Mouse (Mus musculus) lung, postnatal 0 days (tissue): ENCODE measurements around the gene Gm525. TPM values are rescaled to one million over a fixed set of nuclear protein-coding genes. Genes with fewer than 3 reads are reported as not detected.
A peak's percentile ranks its signal among the peaks of the same experiment; 100 is the strongest.
"Not testable (repeated sequence)": the region's sequence is repeated elsewhere in the genome, so short reads cannot be mapped to it uniquely, and the experiment has no call there.

Experiments used
- ATAC-seq: fragments of 200-750 bp; cut with Nextera tagmentation; 2 replicates; pipeline ENCODE4 v1.8.0; 2017; ENCODE audit warnings: moderate library complexity
- DNase-seq: peaks from one replicate; pipeline ENCODE4 v3.0.0-alpha.2; 2016; ENCODE audit warnings: low spot score
- H3K27ac ChIP-seq: fragments of 300-500 bp; sonication (generic); 2 replicates; pipeline ENCODE4 v1.5.1; 2014; ENCODE audit warnings: antibody characterized with exemption, mild to moderate bottlenecking, low read length, mixed read lengths
- H3K27me3 ChIP-seq: fragments of 300-500 bp; sonication (generic); replicated peaks from 2 replicates; pipeline ENCODE4 v1.6.1; 2014; ENCODE audit warnings: low read length, mixed read lengths; ENCODE audit not compliant: insufficient read depth
- H3K36me3 ChIP-seq: fragments of 300-500 bp; sonication (generic); 2 replicates; pipeline ENCODE4 v1.6.1; 2014; ENCODE audit warnings: low read length, mixed read lengths; ENCODE audit not compliant: insufficient read depth
- H3K4me1 ChIP-seq: fragments of 300-500 bp; sonication (generic); 2 replicates; pipeline ENCODE4 v1.6.1; 2014; ENCODE audit warnings: antibody characterized with exemption, low read depth, low read length, mixed read lengths; ENCODE audit not compliant: insufficient read depth
- H3K4me2 ChIP-seq: fragments of 300-500 bp; sonication (generic); replicated peaks from 2 replicates; pipeline ENCODE4 v1.6.1; 2014; ENCODE audit warnings: low read depth, mild to moderate bottlenecking, low read length, moderate library complexity, mixed read lengths
- H3K4me3 ChIP-seq: fragments of 300-500 bp; sonication (generic); 2 replicates; pipeline ENCODE4 v1.5.1; 2014; ENCODE audit warnings: low read depth, low read length
- H3K9ac ChIP-seq: fragments of 300-500 bp; sonication (generic); replicated peaks from 2 replicates; pipeline ENCODE4 v1.6.1; 2014; ENCODE audit warnings: low read depth, mild to moderate bottlenecking
- H3K9me3 ChIP-seq: fragments of 300-500 bp; sonication (generic); 2 replicates; pipeline ENCODE4 v1.6.1; 2016; ENCODE audit warnings: low read length, mixed read lengths
- CTCF ChIP-seq: IDR thresholded peaks from 2 replicates; pipeline ENCODE4 v1.5.1; 2016; ENCODE audit warnings: antibody characterized with exemption, mild to moderate bottlenecking
- EP300 ChIP-seq: IDR thresholded peaks from 2 replicates; pipeline ENCODE4 v1.6.1; 2016; ENCODE audit warnings: antibody characterized with exemption, mild to moderate bottlenecking, control low read depth
- WGBS: fragments of 180-500 bp; shearing (Covaris S2); extraction: QIAGEN DNeasy Blood & Tissue Kit; methylation state at CpG from one replicate; pipeline ENCODE4 v1.1.7; 2014; 5-methylcytosine and 5-hydroxymethylcytosine counted together
- polyA plus RNA-seq: library from polyadenylated mRNA; unstranded; fragments of >200 nt; fragmentation: Nextera tagmentation; extraction: Ambion mirVana; gene quantifications from 2 replicates; pipeline ENCODE4 v1.2.1, GENCODE M21; 2015

Gene Gm525
- polyA plus RNA-seq, 1 experiment from 2014 or later, result 0.25 TPM

DNA sequence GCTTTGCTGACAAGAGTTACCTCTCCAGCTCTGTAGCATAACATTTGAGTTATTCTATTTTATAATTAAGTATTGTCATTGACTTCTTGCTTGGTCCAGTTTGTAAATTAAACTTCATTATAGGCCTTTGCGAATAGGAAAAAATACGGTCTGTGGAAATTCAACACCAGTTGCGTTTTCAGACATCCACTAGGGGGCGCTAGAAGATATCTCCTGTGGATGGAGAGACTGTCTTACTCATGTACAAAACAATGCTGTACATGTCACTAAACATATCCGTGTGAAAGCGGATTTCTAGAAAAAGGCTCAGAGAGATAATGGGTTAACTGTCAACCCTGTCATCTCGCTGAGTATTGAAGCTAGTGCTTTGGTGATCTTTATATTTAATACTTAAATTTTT is 11.0 kb downstream of the Gm525 start:
- WGBS, result 33% methylated on average over 7 of the region's 7 CpGs
- Histone ChIP-seq H3K27me3 (no peaks in the 10 kb centered on the region), H3K9ac (no peak overlapping the region), H3K9me3 (no peaks in the 10 kb centered on the region), H3K4me3 (no peak overlapping the region), H3K27ac (no peak overlapping the region), H3K4me1 (no peaks in the 10 kb centered on the region), H3K4me2 (no peak overlapping the region), H3K36me3 (no peaks in the 10 kb centered on the region)
- DNase-seq (peak; percentile 77), ATAC-seq (no peak)
- TF ChIP-seq CTCF (peak; percentile 77), EP300 (no peak)

DNA sequence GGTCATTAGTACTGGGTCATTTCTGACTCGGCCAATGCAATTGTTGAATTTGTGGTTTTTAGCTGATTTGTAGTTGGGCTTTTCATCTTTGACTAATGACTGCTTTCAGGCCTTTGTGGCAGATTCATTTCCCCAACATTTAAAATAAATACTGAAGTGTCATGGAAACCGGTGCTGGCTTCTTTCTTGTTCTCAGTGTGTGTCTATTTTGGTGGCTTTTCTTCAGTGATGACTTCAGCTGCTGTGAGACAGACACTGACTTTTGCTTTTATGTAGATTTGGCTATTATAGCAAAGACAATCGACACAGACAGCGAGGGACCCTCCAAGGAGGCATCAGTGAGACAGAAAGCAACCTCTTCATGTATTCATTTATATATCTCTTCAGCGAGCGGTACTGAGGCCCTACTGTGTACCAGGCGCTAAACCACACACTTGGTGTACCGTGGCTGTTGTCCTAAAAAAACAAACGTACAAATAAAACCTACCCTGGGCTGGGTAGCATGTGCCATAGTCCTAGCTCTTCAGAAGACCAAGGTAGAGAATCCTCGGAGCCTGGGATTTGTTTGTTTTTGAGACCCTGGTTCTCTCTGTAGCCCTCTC is 12.7 kb downstream of the Gm525 start:
- no peak for TF ChIP-seq EP300
- TF ChIP-seq CTCF, result no peak
- 71% methylated on average over 10 of the region's 10 CpGs for WGBS

DNA sequence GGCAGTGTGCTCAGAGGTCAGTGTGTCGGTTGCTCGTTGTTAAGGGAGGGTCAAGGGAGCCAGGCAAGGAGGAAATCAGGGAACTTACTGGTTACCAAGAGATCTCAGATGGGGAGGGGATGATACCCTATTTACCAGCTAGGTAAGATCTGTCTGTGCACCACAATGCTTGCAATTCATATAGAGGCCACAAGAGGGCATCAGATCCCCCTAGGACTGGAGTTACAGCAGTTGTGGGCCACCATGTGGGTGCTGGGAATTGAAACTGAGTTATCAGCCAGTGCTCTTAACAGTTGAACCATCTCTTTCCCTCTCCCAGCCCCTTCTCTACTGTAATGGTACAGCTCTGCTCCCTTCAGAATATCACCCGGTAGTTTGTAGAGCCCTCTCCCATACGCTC is 15.1 kb downstream of the Gm525 start:
- H3K9me3 ChIP-seq, result no peaks in the 10 kb centered on the region
- H3K27me3 ChIP-seq, result no peaks in the 10 kb centered on the region
- no peaks in the 10 kb centered on the region for H3K4me1 ChIP-seq
- ATAC-seq (no peak), DNase-seq (no peak)
- 88% methylated on average over 4 of the region's 4 CpGs for WGBS
- no peak for TF ChIP-seq EP300
- TF ChIP-seq CTCF, result peak; percentile 31
- no peak overlapping the region for H3K4me2 ChIP-seq
- no peak overlapping the region for H3K9ac ChIP-seq
- no peak overlapping the region for H3K27ac ChIP-seq
- no peaks in the 10 kb centered on the region for H3K36me3 ChIP-seq
- no peak overlapping the region for H3K4me3 ChIP-seq

More for the DNA sequence above, 12.7 kb downstream of the Gm525 start:
- Histone ChIP-seq H3K4me3 (no peak overlapping the region), H3K27me3 (no peaks in the 10 kb centered on the region), H3K4me2 (no peak overlapping the region), H3K9me3 (no peaks in the 10 kb centered on the region), H3K9ac (no peak overlapping the region), H3K36me3 (no peaks in the 10 kb centered on the region), H3K27ac (no peak overlapping the region), H3K4me1 (no peaks in the 10 kb centered on the region)
- ATAC-seq, result no peak
- no peak for DNase-seq

DNA sequence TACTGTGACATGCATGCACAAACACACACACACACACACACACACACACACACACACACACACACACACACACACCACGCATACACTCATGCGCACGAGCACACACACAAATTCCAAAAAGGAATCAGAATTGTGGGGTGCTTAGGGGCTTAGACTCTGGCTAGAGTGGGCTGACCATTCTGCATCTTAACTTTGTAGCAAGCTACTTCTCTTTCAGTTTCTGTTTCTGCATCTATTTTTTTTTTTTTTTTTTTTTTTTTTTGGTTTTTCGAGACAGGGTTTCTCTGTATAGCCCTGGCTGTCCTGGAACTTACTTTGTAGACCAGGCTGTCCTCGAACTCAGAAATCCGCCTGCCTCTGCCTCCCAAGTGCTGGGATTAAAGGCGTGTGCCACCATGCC is 16.7 kb downstream of the Gm525 start:
- not testable (repeated sequence) for DNase-seq

DNA sequence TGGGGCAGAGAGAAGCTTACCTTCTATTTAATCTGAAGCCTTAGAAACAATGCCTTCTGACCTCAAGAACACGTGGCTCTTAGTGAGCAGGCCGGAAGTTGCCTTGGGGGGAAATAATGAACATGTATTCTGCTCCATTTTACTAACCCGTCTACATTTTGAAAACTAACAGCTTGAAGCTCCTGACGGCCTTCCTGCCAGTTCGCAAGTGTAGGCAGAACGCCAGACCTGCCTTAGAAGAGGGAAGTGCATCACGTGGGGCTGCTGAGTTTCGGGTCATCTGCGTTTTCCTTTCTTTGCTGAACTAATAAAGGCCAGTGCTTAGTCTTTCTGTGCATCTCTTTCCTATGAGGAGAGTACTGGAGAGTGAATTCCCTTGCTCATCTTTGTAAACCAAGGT is 19.1 kb downstream of the Gm525 start:
- H3K36me3 ChIP-seq, result no peaks in the 10 kb centered on the region
- WGBS, result 39% methylated on average over 9 of the region's 9 CpGs
- H3K4me1 ChIP-seq, result no peaks in the 10 kb centered on the region
- H3K9ac ChIP-seq, result no peak overlapping the region
- no peak for TF ChIP-seq CTCF
- TF ChIP-seq EP300, result no peak
- no peak overlapping the region for H3K4me2 ChIP-seq
- no peak overlapping the region for H3K27ac ChIP-seq
- H3K4me3 ChIP-seq, result no peak overlapping the region
- ATAC-seq (no peak), DNase-seq (peak; percentile 44)
- no peaks in the 10 kb centered on the region for H3K27me3 ChIP-seq
- no peaks in the 10 kb centered on the region for H3K9me3 ChIP-seq

More for the DNA sequence above, 16.7 kb downstream of the Gm525 start:
- not testable (repeated sequence) for H3K9ac ChIP-seq, H3K4me1 ChIP-seq, H3K27ac ChIP-seq, H3K4me3 ChIP-seq, ATAC-seq, H3K4me2 ChIP-seq, H3K9me3 ChIP-seq, H3K27me3 ChIP-seq, H3K36me3 ChIP-seq
- 92% methylated on average over 5 of the region's 7 CpGs for whole genome bisulfite sequencing

DNA sequence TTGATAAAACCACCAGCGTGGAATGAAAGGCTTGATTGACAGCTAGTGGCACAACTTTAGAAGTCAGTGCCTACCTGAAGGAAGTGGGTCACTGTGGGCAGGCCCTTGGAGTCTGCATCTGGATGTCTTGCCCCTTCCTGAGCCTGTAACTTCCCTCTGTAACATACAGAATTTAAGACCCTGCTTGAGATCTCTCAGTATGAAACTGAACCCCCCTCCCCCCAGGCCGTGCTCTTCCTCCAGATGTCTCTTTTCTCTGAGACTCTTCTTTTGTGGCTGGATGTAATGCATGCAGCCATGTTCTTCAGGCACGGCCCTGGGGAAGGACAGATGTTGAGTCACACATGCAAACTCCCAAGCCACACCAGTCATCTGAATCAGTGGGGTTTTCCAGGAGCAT is 21.7 kb downstream of the Gm525 start:
- Histone ChIP-seq H3K4me2 (no peak overlapping the region), H3K27me3 (no peaks in the 10 kb centered on the region), H3K4me3 (no peak overlapping the region), H3K36me3 (no peaks in the 10 kb centered on the region), H3K9ac (no peak overlapping the region), H3K27ac (no peak overlapping the region), H3K4me1 (no peaks in the 10 kb centered on the region), H3K9me3 (no peaks in the 10 kb centered on the region)
- TF ChIP-seq CTCF, result no peak
- TF ChIP-seq EP300, result no peak
- ATAC-seq, result no peak
- WGBS, result 71% methylated on average over 3 of the region's 3 CpGs
- no peak for DNase-seq

DNA sequence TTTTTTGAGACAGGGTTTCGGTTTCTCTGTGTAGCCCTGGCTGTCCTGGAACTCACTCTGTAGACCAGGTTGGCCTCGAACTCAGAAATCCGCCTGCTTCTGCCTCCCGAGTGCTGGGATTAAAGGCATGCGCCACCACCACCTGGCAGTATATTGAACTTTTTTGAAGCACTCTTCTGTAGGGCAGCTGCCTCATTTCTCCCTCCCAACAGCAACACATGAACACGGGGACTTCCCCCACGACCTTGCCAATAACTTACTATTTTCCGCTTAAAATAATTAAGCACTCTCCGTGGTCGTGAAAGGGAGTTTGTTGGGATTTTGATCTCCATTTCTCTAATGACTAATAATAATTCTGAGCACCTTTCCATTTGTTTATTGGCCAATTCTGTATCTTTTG is 23.7 kb downstream of the Gm525 start:
- not testable (repeated sequence) for H3K27me3 ChIP-seq, H3K4me3 ChIP-seq, DNase-seq, H3K9me3 ChIP-seq, H3K27ac ChIP-seq, H3K4me1 ChIP-seq, ATAC-seq, H3K36me3 ChIP-seq, H3K4me2 ChIP-seq, H3K9ac ChIP-seq
- 82% methylated on average over 10 of the region's 10 CpGs for WGBS
